Mouse (Mus musculus) frontal cortex, postnatal 14 days (tissue): Measurements from ENCODE around the gene Slc6a6.
A peak's percentile ranks its signal among the peaks of the same experiment; 100 is the strongest.

Experiments
- DNase-seq, 2 experiments: peaks; one replicate each; pipeline ENCODE4 v3.0.0; 2022; ENCODE audit warnings: low spot score in 2 of 2

The Slc6a6 gene

DNA sequence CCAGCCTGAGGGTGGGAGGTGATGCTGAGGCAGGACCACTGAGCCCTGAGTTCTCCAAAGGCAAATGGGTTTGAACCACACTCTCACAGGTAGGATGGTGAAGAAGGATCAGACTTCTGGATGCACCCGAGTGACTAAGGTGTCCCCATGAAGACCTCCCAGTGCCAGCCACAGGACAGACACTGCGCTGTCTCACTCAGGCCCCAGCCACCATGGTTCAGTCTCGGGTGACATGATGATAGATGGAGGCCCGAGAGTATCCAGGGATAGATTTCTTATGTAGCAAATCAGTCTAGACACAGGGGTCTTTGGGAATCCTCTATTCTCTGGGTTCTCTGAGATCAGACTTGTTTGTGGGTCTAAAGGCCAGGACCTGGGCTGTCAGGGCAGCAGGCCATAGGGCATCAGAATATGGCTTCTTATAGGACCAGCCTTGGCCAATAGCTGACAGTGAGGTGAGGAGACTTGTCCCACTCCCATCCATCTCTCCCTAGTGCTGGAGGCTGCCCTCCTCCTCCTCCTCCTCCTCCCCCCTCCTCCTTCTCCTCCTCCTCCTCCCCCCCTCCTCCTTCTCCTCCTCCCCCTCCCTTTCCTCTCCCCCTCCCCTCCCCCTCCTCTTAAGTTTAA lies 36.8 kb downstream of the Slc6a6 start:
- no peak for DNase-seq

DNA sequence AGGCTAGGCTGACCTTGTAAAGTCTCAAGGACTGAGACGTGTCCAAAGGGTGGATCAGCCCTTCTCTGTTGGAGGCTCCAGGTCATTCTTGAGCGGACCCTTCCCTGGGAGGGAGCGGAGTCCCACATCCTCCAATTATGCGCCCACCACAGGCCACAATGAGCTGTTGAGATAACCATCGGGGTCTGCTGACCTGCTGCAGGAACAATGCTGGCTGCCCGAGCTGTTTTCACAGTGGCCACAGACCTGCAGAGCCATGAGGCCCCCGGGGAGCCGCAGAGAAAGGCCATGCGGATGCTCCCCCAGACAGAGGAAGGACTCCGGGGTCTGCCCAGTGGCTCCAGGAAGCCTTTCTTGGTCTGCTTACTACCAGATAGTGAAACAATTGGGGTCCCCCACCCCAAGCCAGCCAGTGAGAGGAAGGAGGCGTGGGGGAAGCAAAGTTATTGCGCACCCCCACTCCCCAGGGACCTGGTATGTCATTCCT lies 37.4 kb downstream of the Slc6a6 start:
- no peak for DNase-seq

DNA sequence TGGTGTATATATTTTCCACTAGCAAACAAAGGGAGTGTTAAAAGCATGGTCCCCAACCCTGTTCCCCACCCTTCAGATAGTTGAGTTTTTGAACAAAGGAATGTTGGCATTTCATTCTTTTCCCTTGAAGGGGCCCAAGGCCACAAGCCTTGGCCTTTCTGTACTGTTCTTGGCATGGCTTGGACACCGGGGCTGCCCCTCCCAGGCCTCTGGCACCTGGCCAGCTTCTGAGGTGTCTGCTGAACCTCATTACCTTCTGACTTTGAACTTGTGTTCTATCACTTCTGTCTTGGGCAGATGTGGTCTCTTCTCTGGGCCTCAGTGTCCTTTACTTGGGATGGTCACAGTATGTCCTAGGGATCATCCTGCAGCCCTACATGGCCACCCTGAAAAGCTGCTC lies 43.5 kb downstream of the Slc6a6 start:
- no peak for DNase-seq

DNA sequence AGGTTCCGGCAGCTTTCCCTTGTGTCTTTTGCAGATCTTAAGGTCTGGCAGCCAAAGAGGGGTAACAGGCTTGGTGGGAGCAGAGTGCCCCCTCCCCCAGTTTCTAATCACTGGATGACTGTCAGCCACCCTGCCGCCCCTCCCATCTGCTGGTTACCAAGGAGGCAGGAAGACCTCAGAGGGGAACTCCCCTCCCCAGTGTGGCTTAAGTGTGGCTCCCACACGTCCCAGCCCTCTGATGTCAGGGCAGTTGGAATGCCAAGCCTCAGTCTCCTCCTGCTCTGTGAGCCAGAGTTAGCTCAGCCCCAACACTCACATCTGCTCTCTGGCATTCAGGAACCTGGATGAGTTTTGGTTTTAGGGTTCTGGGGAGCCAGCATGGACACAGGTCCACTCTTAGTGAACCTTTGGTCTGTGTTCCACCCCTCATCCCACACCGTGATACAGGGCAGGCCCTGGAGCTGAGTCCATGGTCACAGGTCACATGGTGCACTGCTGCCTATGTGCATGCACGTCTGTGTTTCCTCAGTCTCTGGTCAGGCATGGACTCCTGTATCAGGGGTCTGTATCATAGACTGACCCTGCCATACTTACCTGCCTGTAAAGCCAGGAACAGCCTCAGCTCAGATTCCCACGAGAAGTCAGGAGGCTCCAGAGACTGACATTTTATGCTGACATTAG lies 45.2 kb downstream of the Slc6a6 start:
- DNase-seq, result no peak

DNA sequence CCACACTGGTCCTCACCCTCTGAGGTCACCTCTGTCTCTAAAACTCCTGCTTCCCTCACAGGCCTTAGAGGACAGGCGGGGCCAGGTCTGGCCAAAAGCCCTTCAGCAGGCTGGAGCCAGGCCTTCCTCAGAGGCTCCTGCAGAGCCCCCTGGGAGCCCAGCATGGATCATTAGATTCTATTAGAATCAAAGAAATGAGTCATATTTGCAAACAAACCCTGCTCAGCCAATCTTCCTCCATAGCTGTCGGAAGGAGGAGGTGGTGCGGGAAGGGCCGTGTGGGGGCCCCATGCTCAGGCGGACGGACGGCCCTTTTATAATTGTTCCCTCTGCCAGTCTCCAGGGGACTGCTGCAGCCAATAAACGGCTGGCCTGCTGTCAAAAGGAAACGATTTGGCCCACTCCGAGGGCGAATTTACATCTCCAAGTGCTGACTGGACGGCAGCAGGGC lies 45.8 kb downstream of the Slc6a6 start:
- DNase-seq, result peak; percentile 41 to 56

DNA sequence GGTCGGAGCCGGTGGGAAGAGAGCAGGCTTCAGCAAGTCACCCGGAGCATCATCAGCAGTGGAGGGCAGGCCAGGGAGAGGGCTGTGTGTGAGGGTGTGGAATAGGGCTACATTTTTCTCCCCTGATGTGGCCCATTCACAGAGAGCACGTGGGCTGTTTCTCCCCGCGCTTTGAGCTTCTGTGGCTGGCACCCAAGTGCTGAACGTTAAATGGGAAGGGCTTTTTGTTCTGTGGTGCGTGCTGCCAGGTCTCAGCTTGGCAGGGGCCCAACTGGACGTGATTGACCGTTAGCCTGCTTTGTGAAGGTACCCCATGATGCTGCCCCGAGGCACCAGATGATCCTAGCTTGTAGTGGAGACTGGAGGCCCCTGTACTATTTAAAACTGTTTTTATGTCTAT lies 48.3 kb downstream of the Slc6a6 start:
- no peak for DNase-seq

DNA sequence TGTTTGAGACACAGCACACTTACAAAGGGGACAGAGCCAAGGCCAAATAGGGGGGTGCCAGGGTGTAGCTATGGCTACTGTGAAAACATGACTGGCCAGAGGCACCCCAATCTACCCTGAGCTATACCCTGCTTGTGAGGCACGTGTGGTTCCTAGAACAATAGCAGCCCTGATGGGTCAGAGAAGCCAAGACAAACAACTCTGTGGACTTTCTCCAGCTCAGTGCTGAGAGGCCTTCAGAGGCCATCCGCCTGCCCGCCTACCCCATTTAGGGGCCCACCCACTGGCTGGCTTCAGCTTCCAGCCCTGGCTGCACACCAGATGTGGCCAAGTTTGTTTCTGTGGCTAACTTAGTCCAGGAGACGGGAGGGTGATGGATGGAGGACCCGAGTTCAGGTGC lies 52.6 kb downstream of the Slc6a6 start:
- no peak for DNase-seq

DNA sequence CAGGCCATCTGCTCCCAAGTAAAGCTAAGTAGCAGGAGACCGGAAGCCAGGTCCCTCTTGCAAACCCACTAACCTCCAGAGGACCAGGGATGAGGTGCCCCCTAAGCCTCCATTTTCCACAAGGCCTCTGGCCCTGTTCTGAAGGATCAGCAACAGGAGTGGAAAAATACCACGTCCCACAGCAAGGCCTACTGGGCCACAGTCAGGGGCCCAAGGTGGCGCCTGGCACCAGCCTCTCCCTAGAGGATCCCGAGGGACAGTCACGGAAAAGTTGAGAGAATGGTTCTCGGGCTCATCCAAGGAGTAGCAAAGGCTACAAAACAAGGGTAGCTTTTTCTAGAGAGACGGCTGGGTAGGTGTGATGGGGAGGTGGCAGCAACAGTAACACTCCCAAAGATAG lies 53.6 kb downstream of the Slc6a6 start:
- no peak for DNase-seq

DNA sequence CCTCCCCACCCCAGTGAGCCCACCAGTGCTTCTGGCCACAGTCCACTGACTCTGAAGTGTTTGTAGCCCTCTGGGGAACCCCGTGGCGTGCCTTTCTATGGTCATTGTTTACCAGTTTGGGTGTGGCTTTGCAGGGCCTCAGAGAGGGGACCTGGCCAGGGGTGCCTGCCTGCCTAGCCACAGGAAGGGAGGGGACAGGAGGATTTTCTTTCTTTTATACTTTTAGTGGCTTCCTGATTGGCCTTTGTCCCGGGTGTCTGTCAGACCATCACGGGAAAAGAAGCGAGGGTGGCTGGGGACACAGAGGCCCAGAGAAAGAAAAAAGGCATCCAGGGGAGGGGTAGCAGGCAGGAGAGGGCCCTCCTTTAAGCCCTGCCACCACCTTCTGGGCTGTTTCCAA lies 54.2 kb downstream of the Slc6a6 start:
- no peak for DNase-seq

DNA sequence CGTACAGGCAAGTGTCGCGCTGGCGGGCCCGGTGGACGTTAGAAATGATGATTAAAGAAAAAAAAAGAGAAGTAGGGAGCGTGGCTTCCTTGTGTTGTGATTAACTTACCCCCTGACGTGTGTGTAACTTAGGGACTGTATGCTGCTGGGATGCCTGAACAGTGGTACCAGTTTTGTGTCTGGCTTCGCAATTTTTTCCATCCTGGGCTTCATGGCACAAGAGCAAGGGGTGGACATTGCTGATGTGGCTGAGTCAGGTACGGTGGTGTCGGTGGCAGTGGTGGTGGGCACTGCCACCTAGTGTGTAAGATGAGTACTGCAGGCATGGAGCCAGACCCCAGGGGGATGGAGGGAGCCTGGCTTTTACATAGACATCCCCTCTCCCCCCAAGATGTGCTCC lies 57.2 kb downstream of the Slc6a6 start:
- peak in 1 of 2 experiments; percentile 49 for DNase-seq

DNA sequence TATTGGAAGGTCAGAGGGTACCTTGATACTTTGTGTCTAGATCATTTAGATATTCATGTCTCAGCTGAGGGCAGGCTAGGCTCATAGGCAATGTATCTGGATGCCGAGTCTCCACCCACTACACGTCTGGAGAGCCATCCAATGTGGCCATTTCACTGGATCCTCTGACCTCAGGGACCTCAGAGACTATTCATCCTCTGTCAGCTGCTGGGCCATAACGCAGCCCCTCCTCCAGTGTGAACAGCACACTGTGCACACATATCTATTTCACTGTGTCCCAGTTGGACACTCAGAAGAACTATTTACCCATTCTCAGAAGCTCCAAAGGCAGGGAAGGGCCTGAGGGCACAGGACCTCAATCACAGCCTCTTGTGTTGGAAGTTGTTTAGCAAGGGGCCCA lies 58.6 kb downstream of the Slc6a6 start:
- no peak for DNase-seq

DNA sequence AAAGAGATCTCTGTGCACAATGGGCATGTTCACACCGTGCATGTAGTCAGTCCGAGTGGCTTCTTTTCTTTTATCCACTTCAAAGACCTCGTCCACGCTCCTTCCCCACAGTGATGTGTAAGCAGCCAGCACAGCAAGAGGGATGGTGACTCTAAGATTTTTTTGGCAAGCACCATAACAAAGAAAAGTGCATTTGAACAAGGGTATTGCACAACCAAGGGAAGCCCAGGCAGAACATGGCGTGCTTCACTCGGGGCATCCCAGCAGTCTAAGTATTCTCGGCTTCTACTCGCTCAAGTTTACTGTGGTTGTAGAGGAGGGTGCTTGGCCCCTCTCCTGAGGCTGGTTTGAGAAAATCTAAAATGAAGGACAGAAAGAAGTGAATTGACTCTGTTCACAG lies 59.1 kb downstream of the Slc6a6 start:
- DNase-seq, result no peak

DNA sequence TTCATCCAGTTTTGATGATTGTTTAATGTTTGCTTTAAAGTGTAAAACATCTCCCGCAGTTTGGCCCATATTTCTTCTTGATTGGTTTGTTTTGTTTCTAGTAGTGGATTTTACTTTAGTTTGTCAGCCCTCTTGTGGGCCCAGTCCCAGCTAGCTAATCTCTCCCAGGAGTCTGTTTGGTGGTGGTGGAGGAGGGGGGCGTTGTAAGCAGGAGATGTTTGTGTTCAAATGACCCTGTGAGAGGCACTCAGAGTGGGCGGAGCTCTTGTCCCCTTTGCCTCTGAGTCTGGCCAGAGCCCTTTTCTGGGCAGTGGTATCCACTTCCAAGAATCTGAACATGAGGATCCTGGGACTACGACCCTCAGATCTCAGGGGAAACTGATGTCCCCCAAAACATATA lies 60.0 kb downstream of the Slc6a6 start:
- no peak for DNase-seq

DNA sequence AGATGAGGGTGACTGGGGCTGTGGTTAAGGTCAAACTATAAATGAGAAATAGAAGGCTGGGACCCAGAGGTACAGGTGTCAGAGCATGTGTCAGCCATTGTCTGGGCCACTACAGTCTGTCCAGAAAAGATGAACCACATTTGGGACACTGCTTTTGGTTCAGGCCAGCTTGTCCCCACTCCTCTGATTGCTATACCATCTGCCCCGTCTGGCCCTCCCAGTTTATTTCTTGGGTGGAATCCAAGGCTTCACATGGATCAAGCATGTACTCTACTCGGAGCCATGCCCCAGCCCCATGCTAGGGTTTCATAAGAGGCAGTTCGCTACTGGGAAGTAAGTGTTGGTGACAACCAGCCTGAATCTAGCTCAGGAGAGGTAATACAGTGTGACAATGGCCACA lies 61.4 kb downstream of the Slc6a6 start:
- no peak for DNase-seq

DNA sequence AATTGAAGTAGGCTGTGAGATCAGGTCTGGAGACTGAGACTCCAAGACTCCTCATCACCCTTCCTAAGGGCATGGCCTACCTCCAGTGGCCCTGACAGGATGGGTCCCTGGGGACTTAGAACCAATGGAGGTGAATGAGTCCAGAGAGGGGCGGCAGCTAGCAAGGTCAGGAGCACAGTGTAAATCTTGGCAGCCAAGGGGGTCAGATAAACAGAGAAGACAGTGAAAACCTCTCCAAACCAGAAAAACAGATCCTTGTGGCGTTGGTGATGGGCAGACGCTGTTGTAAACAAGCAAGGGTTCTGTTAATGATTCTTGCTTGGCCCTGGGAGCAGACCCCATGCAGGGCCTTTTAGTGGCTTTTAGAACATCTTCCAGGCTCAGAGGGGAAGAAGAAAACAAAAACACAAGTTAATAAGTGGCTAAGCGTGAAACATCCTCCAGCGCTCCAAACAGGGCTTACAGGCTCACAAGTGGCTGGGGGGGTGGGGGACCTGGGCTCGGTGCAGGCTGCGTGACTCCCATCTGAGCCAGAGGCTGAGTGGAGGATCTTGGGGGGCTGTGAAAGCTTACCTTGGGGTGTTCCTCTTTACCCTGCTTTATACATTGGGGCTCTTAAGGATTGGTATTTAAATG lies 62.2 kb downstream of the Slc6a6 start:
- no peak for DNase-seq

DNA sequence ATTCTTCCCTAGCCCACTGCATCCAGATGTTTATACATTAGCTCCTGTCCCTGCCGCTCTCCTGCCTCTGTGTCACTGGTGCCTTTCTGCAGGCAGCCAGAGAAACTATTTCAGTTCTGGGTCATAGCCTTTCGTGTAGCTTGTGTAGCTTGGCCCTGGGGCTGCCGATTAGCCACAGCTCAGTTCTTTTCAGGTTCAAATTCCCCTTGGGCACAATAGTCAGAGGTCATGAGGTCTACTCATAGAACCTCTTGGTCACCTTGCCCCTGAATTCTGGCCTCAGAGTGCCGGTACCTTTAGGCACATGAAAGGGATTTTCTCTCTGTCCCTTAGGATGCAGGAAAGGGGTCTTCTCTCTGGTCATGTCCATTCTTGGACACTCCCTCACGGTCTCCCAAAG lies 62.9 kb downstream of the Slc6a6 start:
- no peak for DNase-seq

DNA sequence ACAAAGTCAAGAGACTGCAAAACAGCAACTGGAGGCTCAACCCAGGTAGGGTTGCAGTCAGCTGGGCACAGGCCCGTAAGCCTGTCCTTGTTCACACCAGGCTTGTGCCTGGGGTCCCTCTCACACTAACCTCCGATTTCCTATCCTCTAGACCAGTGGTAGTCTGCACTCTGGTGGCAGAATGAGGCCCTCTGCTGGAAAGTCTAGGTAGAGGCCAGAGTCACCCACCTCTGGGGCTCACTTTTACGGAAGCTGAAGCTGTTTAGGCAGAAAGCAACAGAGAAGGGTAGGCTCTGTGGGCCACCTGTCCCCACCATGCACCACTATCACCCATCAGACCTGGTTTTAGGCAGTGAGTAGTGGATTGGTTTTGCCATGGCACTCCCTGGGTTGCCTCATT lies 67.1 kb downstream of the Slc6a6 start:
- DNase-seq, result peak in 1 of 2 experiments; percentile 44

DNA sequence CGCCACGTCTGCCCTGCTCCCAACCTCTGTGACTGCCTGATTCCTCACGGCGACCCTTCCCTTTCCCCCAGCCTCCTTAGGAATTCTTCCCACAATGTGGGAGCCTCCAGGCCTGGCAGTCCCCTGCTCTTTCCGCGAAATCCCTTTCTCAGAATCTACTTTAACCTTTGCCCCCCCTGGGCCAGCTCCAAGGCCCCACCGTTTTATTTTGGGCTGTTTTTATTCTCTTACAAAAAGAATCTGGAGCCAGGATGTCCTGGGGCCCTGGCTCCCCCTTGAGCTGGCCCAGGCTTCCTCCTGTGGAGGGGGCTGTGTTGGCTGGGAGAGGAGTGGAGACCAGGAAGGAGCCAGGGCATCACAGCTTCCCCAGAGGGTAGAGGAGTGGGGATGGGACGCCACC lies 69.0 kb downstream of the Slc6a6 start:
- no peak for DNase-seq

DNA sequence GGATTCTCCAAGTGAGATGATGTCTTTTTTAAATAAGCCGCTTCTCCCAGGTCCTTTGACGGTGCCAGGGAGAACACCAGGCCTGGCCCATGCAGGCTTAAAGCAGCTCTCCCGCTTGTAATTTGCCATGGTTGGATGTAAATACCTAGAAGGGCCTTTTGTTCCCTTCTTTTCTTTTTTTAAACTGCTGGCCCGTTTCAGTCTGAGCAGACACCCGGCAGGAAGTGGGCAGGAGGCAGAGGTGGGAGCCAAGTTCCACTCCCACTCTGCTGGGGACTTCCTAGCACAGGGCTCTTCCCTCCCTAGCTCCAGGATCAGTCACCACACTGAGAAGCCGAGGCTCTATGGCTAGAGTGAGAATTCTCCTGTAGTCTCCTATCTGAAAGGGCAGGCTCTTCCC lies 70.2 kb downstream of the Slc6a6 start:
- no peak for DNase-seq

DNA sequence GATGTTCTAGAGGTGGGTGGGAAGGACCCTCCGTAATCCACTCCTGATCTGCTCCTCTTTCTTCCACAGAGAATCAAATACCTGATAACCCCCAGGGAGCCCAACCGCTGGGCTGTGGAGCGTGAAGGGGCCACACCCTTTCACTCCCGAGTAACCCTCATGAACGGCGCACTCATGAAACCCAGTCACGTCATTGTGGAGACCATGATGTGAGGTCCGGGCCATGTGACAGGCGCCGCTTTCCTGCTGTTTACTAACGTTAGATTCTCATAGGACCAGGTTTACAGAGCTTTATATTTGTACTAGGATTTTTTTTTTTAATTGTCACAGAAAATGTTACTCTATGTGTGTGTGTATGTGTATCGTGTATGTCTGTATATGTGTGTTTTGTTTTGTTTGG lies 71.0 kb downstream of the Slc6a6 start:
- DNase-seq, result no peak

DNA sequence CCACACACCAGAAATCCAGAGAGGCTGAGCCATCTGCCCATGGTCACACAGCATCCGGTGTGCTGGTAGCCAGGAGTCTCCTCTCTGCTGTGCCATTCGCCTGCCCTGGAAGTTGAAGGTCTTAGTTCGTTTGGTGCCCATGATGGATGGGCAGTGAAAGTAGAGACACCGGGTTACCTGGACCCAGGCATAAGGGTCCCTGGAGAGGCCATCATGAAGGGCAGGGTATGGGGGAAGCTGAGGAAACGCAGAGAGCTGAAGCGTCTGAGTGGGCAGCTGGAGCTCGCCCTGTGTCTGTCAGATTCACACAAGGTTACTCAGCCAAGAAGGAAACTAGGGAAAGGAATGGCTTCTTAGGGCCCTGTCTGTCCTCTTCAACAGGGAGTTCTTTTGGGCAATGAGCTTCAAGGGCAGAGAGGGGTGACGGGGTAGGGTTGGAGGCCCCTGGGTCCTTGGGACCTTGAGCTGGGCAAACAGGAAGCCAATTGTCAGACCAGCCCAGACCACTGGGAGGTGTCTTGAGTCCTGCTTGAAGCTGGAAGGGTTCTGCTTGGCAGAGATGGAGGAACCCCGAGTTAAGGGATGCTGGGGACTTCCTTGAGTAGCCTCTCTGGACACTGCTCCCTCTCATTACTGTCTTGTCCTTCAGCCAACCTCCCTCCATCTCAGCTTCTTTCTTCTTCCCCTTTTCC lies 78.3 kb downstream of the Slc6a6 start:
- no peak for DNase-seq

DNA sequence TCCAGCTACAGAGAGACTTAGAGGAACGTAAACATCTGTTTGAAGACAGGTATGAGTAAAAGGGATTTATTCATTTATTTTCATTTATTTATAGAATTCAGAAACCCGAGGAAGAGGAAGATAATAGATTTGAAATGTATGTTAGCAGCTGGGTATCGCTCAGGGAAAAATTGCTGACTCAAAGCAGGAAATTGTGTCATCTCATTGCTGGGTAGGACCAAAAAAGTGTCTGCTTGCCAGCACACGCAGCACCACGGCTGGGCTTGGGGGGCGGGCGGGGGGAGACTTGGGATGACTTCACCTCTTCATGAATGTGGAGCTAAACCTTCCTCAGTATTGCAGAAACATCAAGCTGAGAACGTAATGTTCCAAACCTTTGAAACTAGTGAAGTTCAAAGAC lies 83.7 kb downstream of the Slc6a6 start:
- DNase-seq, result no peak

DNA sequence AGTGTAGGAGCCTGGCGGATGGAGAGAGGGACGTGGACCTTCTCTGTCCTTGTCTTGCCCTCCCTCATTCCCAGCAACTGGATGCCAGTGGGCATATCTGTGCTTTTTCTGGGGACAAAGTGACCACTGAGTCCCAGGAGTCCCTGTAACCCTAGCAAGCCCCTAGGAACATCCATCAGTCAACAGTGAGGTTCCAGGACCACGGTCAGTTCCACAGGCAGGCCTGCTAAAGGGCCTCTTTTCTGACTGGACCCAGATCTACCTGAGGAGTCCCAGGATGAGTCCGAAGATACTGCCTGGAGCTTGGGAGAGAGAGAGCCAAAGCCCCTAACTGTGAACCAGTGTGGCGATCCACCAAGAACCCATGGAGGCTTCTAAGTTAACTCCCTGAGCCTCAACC lies 90.1 kb downstream of the Slc6a6 start:
- DNase-seq, result no peak
